Mouse (Mus musculus) kidney, postnatal 14 days (tissue): ENCODE data around the gene Cd244a.

Experiments used
- DNase-seq: peaks from one replicate; pipeline ENCODE4 v3.0.0; 2022; ENCODE audit warnings: mixed read lengths

Cd244a gene

GRCm38 (mm10) chr1:171558898-171559297 is at the start of gene Cd244a:
TSS of gene Cd244a (plus strand) at chr1:171559193.
- no peak for DNase-seq

GRCm38 (mm10) chr1:171513234-171513633 is 45.8 kb upstream of the Cd244a start:
- DNase-seq = no peak

- DNase-seq = no peak
These were observed 45.2 kb upstream of the Cd244a start for GRCm38 (mm10) chr1:171513760-171514159.

GRCm38 (mm10) chr1:171515039-171515438 is 44.0 kb upstream of the Cd244a start:
- no peak for DNase-seq

GRCm38 (mm10) chr1:171515557-171515956 is 43.4 kb upstream of the Cd244a start:
- no peak for DNase-seq

- no peak for DNase-seq
These were observed 27.6 kb upstream of the Cd244a start for GRCm38 (mm10) chr1:171531367-171531766.

- DNase-seq = no peak
These were observed 26.2 kb upstream of the Cd244a start for GRCm38 (mm10) chr1:171532830-171533229.

- DNase-seq = no peak
These were observed 24.4 kb upstream of the Cd244a start for GRCm38 (mm10) chr1:171534557-171534956.

- no peak for DNase-seq
These were observed 23.8 kb upstream of the Cd244a start, which contains the start of gene Itln1 for GRCm38 (mm10) chr1:171535194-171535593. TSS of gene Itln1 (minus strand) at chr1:171535294.

- no peak for DNase-seq
These were observed 18.3 kb upstream of the Cd244a start for GRCm38 (mm10) chr1:171540694-171541093.

- DNase-seq = no peak
These were observed 7.7 kb upstream of the Cd244a start for GRCm38 (mm10) chr1:171551326-171551725.

GRCm38 (mm10) chr1:171552230-171552629 is 6.8 kb upstream of the Cd244a start:
- no peak for DNase-seq

- no peak for DNase-seq
These were observed 5.3 kb upstream of the Cd244a start for GRCm38 (mm10) chr1:171553359-171554341.

GRCm38 (mm10) chr1:171556366-171556765 is 2.6 kb upstream of the Cd244a start:
- DNase-seq = no peak

GRCm38 (mm10) chr1:171558407-171558806 is 586 bp upstream of the Cd244a start:
- no peak for DNase-seq

- no peak for DNase-seq
These were observed 1.3 kb downstream of the Cd244a start for GRCm38 (mm10) chr1:171560262-171560661.

GRCm38 (mm10) chr1:171561200-171561599 is 2.2 kb downstream of the Cd244a start:
- no peak for DNase-seq

GRCm38 (mm10) chr1:171561639-171562225 is 2.7 kb downstream of the Cd244a start:
- no peak for DNase-seq

GRCm38 (mm10) chr1:171563042-171563441 is 4.0 kb downstream of the Cd244a start:
- no peak for DNase-seq

- peak; percentile 5 for DNase-seq
These were observed 5.3 kb downstream of the Cd244a start for GRCm38 (mm10) chr1:171564247-171564646.

- no peak for DNase-seq
These were observed 6.9 kb downstream of the Cd244a start for GRCm38 (mm10) chr1:171565888-171566287.

GRCm38 (mm10) chr1:171566777-171567176 is 7.8 kb downstream of the Cd244a start:
- DNase-seq = peak; percentile 42

GRCm38 (mm10) chr1:171568436-171568835 is 9.4 kb downstream of the Cd244a start:
- no peak for DNase-seq

GRCm38 (mm10) chr1:171577168-171577567 is 18.2 kb downstream of the Cd244a start:
- DNase-seq = no peak
